Mouse (Mus musculus) intestine, embryonic 15.5 days (tissue): ENCODE measurements around the gene Rab3ip. TPM values are rescaled to one million over a fixed set of nuclear protein-coding genes. Genes with fewer than 3 reads are reported as not detected.
A peak's percentile ranks its signal among the peaks of the same experiment; 100 is the strongest.

Experiments
- ATAC-seq: fragments of 200-750 bp; cut with Nextera tagmentation; 2 replicates; pipeline ENCODE4 v1.8.0; 2017; ENCODE audit warnings: moderate TSS enrichment, moderate library complexity
- H3K27ac ChIP-seq: fragments of 300-500 bp; sonication (generic); 2 replicates; pipeline ENCODE4 v1.5.1; 2015; ENCODE audit warnings: mild to moderate bottlenecking, inconsistent platforms
- H3K27me3 ChIP-seq: fragments of 300-500 bp; sonication (generic); replicated peaks from 2 replicates; pipeline ENCODE4 v1.6.1; 2015; ENCODE audit warnings: inconsistent platforms
- H3K36me3 ChIP-seq: fragments of 300-500 bp; sonication (generic); 2 replicates; pipeline ENCODE4 v1.6.1; 2015; ENCODE audit warnings: inconsistent platforms
- H3K4me1 ChIP-seq: fragments of 300-500 bp; sonication (generic); replicated peaks from 2 replicates; pipeline ENCODE4 v1.6.1; 2015; ENCODE audit warnings: inconsistent platforms
- H3K4me2 ChIP-seq: fragments of 300-500 bp; sonication (generic); replicated peaks from 2 replicates; pipeline ENCODE4 v1.6.1; 2015; ENCODE audit warnings: mild to moderate bottlenecking, inconsistent platforms
- H3K4me3 ChIP-seq: fragments of 300-500 bp; sonication (generic); replicated peaks from 2 replicates; pipeline ENCODE4 v1.5.1; 2015; ENCODE audit warnings: inconsistent platforms
- H3K9ac ChIP-seq: fragments of 300-500 bp; sonication (generic); 2 replicates; pipeline ENCODE4 v1.6.1; 2015; ENCODE audit warnings: inconsistent platforms
- H3K9me3 ChIP-seq: fragments of 300-500 bp; sonication (generic); 2 replicates; pipeline ENCODE4 v1.6.1; 2016; ENCODE audit warnings: inconsistent platforms
- WGBS: fragments of 180-500 bp; shearing (Covaris S2); methylation state at CpG from one replicate; pipeline ENCODE4 v1.1.7; 2015; 5-methylcytosine and 5-hydroxymethylcytosine counted together
- polyA plus RNA-seq: library from polyadenylated mRNA; unstranded; fragments of >200 nt; fragmentation: Nextera tagmentation; extraction: Ambion mirVana; gene quantifications from 2 replicates; pipeline ENCODE4 v1.2.1, GENCODE M21; 2015

Rab3ip gene
- polyA plus RNA-seq, 1 experiment from 2014 or later = 34.3 TPM

- H3K36me3 ChIP-seq = peaks cover 9% of the 10 kb centered on the region
- WGBS = 93% methylated on average over 9 of the region's 9 CpGs
Observed at GRCm38 (mm10) chr10:116912850-116913249, 37.7 kb downstream of the Rab3ip start.

GRCm38 (mm10) chr10:116908901-116909642 is 41.5 kb downstream of the Rab3ip start:
- no peaks in the 10 kb centered on the region for H3K27me3 ChIP-seq
- peaks cover 20% of the 10 kb centered on the region for H3K36me3 ChIP-seq
- peak; percentile 72; the same call in 1 of the 2 replicates for ATAC-seq
- no peak overlapping the region for H3K27ac ChIP-seq
- H3K9me3 ChIP-seq = no peaks in the 10 kb centered on the region
- 81% methylated on average over 15 of the region's 15 CpGs for WGBS
- no peaks in the 10 kb centered on the region for H3K4me1 ChIP-seq
- H3K4me3 ChIP-seq = no peak overlapping the region
- H3K9ac ChIP-seq = no peak overlapping the region
- no peak overlapping the region for H3K4me2 ChIP-seq

More at GRCm38 (mm10) chr10:116912850-116913249, 37.7 kb downstream of the Rab3ip start:
- no peak overlapping the region for H3K27ac ChIP-seq
- ATAC-seq = no peak
- no peak overlapping the region for H3K9ac ChIP-seq
- no peaks in the 10 kb centered on the region for H3K27me3 ChIP-seq
- H3K4me3 ChIP-seq = no peak overlapping the region
- H3K4me1 ChIP-seq = no peaks in the 10 kb centered on the region
- H3K9me3 ChIP-seq = no peaks in the 10 kb centered on the region
- no peak overlapping the region for H3K4me2 ChIP-seq

DNA sequence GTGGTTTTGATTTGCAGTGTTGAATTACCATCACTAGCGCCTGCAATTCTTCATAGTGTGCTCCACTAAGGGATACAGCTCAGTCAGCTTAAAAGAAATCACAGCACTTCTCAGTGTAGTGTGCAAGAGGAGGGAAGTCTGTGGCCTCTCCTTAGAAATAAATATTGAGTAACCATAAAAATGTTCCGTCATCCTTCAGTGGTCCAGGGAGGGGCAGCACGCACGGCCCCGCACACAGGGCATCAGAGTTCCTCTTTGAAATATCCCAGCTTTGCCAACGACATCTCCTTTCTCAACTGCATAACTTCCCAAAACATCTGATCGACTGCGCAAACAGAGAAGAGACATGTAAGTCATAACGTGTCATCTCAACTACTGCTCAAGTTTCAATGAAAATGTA is 43.8 kb downstream of the Rab3ip start:
- Histone ChIP-seq H3K4me1 (no peaks in the 10 kb centered on the region), H3K9ac (no peak overlapping the region), H3K36me3 (peaks cover 20% of the 10 kb centered on the region), H3K9me3 (no peaks in the 10 kb centered on the region), H3K4me2 (no peak overlapping the region), H3K4me3 (no peak overlapping the region), H3K27ac (no peak overlapping the region), H3K27me3 (no peaks in the 10 kb centered on the region)
- no peak for ATAC-seq
- 87% methylated on average over 9 of the region's 9 CpGs for WGBS

GRCm38 (mm10) chr10:116904503-116904908 is 46.1 kb downstream of the Rab3ip start:
- peaks cover 15% of the 10 kb centered on the region for H3K36me3 ChIP-seq
- no peaks in the 10 kb centered on the region for H3K4me1 ChIP-seq
- no peak overlapping the region for H3K4me2 ChIP-seq
- ATAC-seq = peak; percentile 48; the same call in 1 of the 2 replicates
- 87% methylated on average over 10 of the region's 10 CpGs for WGBS
- H3K9me3 ChIP-seq = no peaks in the 10 kb centered on the region
- no peak overlapping the region for H3K9ac ChIP-seq
- no peaks in the 10 kb centered on the region for H3K27me3 ChIP-seq
- no peak overlapping the region for H3K4me3 ChIP-seq
- no peak overlapping the region for H3K27ac ChIP-seq

GRCm38 (mm10) chr10:116896336-116897177 is 54.0 kb downstream of the Rab3ip start, which contains the start of gene Myrfl:
Gene Myrfl (minus strand): TSS chr10:116896919.
- WGBS = 62% methylated on average over 17 of the region's 17 CpGs
- Histone ChIP-seq H3K27ac (peak within 1 kb of the TSS; percentile 71), H3K4me1 (no peaks in the 10 kb centered on the region), H3K4me3 (peak within 1 kb of the TSS; percentile 30), H3K9me3 (no peaks in the 10 kb centered on the region), H3K9ac (peak within 1 kb of the TSS; percentile 34), H3K36me3 (no peaks in the 10 kb centered on the region), H3K27me3 (no peaks in the 10 kb centered on the region), H3K4me2 (peak within 1 kb of the TSS; percentile 33)
- peak; percentile 85 for ATAC-seq

GRCm38 (mm10) chr10:116895108-116895833 is 55.3 kb downstream of the Rab3ip start:
- H3K4me1 ChIP-seq = no peaks in the 10 kb centered on the region
- 90% methylated on average over 12 of the region's 12 CpGs for WGBS
- H3K4me3 ChIP-seq = no peak overlapping the region
- no peak overlapping the region for H3K9ac ChIP-seq
- H3K4me2 ChIP-seq = 0 out of 2 replicates have a peak overlapping the region, but pooled peaks have one; percentile 33
- no peaks in the 10 kb centered on the region for H3K36me3 ChIP-seq
- no peaks in the 10 kb centered on the region for H3K9me3 ChIP-seq
- no peak overlapping the region for H3K27ac ChIP-seq
- ATAC-seq = no peak
- H3K27me3 ChIP-seq = no peaks in the 10 kb centered on the region

DNA sequence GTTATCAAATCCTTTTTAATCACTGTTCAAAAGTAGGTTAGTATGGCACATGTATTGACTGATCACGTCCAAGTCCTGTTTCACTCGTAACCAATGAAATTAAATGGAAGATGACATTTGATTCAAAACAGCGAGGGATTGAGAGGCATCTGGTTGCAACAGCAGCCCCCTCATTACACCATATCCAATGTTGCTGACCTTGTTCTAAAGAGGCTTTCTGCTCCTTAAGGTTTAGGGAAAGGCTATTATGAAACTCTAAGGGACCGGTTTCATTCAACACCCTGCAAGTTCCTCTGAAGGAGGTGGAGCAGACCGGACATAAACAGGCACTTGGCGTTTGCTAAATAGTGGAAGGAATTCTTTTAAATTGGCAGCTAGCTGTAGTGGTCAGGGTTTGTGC is 56.0 kb downstream of the Rab3ip start:
- H3K9ac ChIP-seq = no peak overlapping the region
- H3K4me1 ChIP-seq = no peaks in the 10 kb centered on the region
- WGBS = 86% methylated on average over 6 of the region's 6 CpGs
- no peak overlapping the region for H3K4me3 ChIP-seq
- no peak overlapping the region for H3K27ac ChIP-seq
- no peaks in the 10 kb centered on the region for H3K36me3 ChIP-seq
- no peak for ATAC-seq
- H3K4me2 ChIP-seq = no peak overlapping the region
- no peaks in the 10 kb centered on the region for H3K27me3 ChIP-seq
- no peaks in the 10 kb centered on the region for H3K9me3 ChIP-seq

GRCm38 (mm10) chr10:116893753-116894152 is 56.8 kb downstream of the Rab3ip start:
- no peaks in the 10 kb centered on the region for H3K4me1 ChIP-seq
- H3K36me3 ChIP-seq = no peaks in the 10 kb centered on the region
- H3K27ac ChIP-seq = no peak overlapping the region
- no peaks in the 10 kb centered on the region for H3K27me3 ChIP-seq
- H3K9me3 ChIP-seq = no peaks in the 10 kb centered on the region
- no peak overlapping the region for H3K4me2 ChIP-seq
- no peak overlapping the region for H3K9ac ChIP-seq
- H3K4me3 ChIP-seq = no peak overlapping the region
- ATAC-seq = no peak
- 16% methylated on average over 3 of the region's 3 CpGs for WGBS

DNA sequence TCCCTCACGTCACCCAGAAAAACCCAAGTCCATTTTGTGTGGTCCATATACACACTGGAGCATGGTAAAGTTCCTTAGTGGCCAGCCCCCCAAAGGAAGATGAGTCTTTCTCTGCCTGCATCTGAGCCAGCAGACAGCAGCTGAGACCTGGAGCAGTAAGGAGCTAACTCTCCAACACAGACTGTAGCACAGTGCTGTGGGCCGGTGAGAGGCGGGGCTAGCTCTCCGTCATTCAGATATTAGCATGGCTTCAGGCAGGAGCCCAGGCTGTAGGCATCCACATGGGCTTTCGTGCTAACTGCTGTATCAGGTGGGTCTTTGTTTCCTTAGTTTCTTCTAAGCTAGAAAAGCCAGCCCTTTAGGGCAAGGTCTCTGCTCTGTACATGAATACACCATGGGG is 60.0 kb downstream of the Rab3ip start:
- H3K4me1 ChIP-seq = no peaks in the 10 kb centered on the region
- no peaks in the 10 kb centered on the region for H3K9me3 ChIP-seq
- no peak overlapping the region for H3K9ac ChIP-seq
- H3K4me3 ChIP-seq = no peak overlapping the region
- no peaks in the 10 kb centered on the region for H3K27me3 ChIP-seq
- ATAC-seq = no peak
- H3K27ac ChIP-seq = no peak overlapping the region
- 53% methylated on average over 5 of the region's 5 CpGs for WGBS
- H3K36me3 ChIP-seq = no peaks in the 10 kb centered on the region
- no peak overlapping the region for H3K4me2 ChIP-seq

- H3K27ac ChIP-seq = peak overlapping the region; percentile 58
- ATAC-seq = peak; percentile 67
Observed at GRCm38 (mm10) chr10:116884552-116884951, 66.0 kb downstream of the Rab3ip start.

GRCm38 (mm10) chr10:116883531-116883930 is 67.0 kb downstream of the Rab3ip start:
- Histone ChIP-seq H3K36me3 (no peaks in the 10 kb centered on the region), H3K27ac (no peak overlapping the region), H3K4me2 (no peak overlapping the region), H3K4me1 (no peaks in the 10 kb centered on the region), H3K9ac (no peak overlapping the region), H3K9me3 (no peaks in the 10 kb centered on the region), H3K4me3 (no peak overlapping the region), H3K27me3 (no peaks in the 10 kb centered on the region)
- WGBS = 55% methylated on average over 5 of the region's 5 CpGs
- no peak for ATAC-seq

More at GRCm38 (mm10) chr10:116884552-116884951, 66.0 kb downstream of the Rab3ip start:
- Histone ChIP-seq H3K4me1 (no peaks in the 10 kb centered on the region), H3K4me2 (peak overlapping the region; percentile 33), H3K4me3 (no peak overlapping the region), H3K27me3 (no peaks in the 10 kb centered on the region), H3K9ac (no peak overlapping the region), H3K9me3 (no peaks in the 10 kb centered on the region), H3K36me3 (no peaks in the 10 kb centered on the region)
- 54% methylated on average over 3 of the region's 3 CpGs for WGBS

GRCm38 (mm10) chr10:116877436-116877835 is 73.1 kb downstream of the Rab3ip start:
- no peaks in the 10 kb centered on the region for H3K9me3 ChIP-seq
- H3K36me3 ChIP-seq = no peaks in the 10 kb centered on the region
- no peaks in the 10 kb centered on the region for H3K27me3 ChIP-seq
- no peak overlapping the region for H3K4me3 ChIP-seq
- no peak overlapping the region for H3K4me2 ChIP-seq
- peaks cover 9% of the 10 kb centered on the region for H3K4me1 ChIP-seq
- no peak for ATAC-seq
- H3K27ac ChIP-seq = no peak overlapping the region
- no peak overlapping the region for H3K9ac ChIP-seq
- WGBS = 83% methylated on average over 4 of the region's 4 CpGs
